Mouse (Mus musculus) neural tube, embryonic 13.5 days (tissue): ENCODE measurements at regions not wholly inside any gene's neighbourhood (a gene's known extent, or its start where the extent isn't known, plus 50 kb on each side); places are given as distances from the start of the nearest gene placed in this dataset.

Experiments
- ATAC-seq: fragments of 200-750 bp; cut with Nextera tagmentation; 2 replicates; pipeline ENCODE4 v1.8.0; 2017; ENCODE audit warnings: low read depth, mild to moderate bottlenecking, moderate TSS enrichment, moderate library complexity
- H3K27ac ChIP-seq: fragments of 300-500 bp; sonication (generic); replicated peaks from 2 replicates; pipeline ENCODE4 v1.5.1; 2015; ENCODE audit warnings: moderate library complexity, mild to moderate bottlenecking, inconsistent platforms
- H3K27me3 ChIP-seq: fragments of 300-500 bp; sonication (generic); 2 replicates; pipeline ENCODE4 v1.6.1; 2015; ENCODE audit warnings: mild to moderate bottlenecking, inconsistent platforms
- H3K36me3 ChIP-seq: fragments of 300-500 bp; sonication (generic); 2 replicates; pipeline ENCODE4 v1.6.1; 2015; ENCODE audit warnings: mild to moderate bottlenecking, inconsistent platforms
- H3K4me1 ChIP-seq: fragments of 300-500 bp; sonication (generic); replicated peaks from 2 replicates; pipeline ENCODE4 v1.6.1; 2015; ENCODE audit warnings: inconsistent platforms
- H3K4me2 ChIP-seq: fragments of 300-500 bp; sonication (generic); 2 replicates; pipeline ENCODE4 v1.6.1; 2015; ENCODE audit warnings: inconsistent platforms, mild to moderate bottlenecking, moderate library complexity
- H3K4me3 ChIP-seq: fragments of 300-500 bp; sonication (generic); 2 replicates; pipeline ENCODE4 v1.5.1; 2015; ENCODE audit warnings: mild to moderate bottlenecking, inconsistent platforms
- H3K9ac ChIP-seq: fragments of 300-500 bp; sonication (generic); 2 replicates; pipeline ENCODE4 v1.6.1; 2015; ENCODE audit warnings: moderate library complexity, mild to moderate bottlenecking, inconsistent platforms
- H3K9me3 ChIP-seq: fragments of 300-500 bp; sonication (generic); 2 replicates; pipeline ENCODE4 v1.6.1; 2016; ENCODE audit warnings: inconsistent platforms
- WGBS: fragments of 180-500 bp; shearing (Covaris S2); methylation state at CpG from one replicate; pipeline ENCODE4 v1.1.7; 2015; 5-methylcytosine and 5-hydroxymethylcytosine counted together

DNA sequence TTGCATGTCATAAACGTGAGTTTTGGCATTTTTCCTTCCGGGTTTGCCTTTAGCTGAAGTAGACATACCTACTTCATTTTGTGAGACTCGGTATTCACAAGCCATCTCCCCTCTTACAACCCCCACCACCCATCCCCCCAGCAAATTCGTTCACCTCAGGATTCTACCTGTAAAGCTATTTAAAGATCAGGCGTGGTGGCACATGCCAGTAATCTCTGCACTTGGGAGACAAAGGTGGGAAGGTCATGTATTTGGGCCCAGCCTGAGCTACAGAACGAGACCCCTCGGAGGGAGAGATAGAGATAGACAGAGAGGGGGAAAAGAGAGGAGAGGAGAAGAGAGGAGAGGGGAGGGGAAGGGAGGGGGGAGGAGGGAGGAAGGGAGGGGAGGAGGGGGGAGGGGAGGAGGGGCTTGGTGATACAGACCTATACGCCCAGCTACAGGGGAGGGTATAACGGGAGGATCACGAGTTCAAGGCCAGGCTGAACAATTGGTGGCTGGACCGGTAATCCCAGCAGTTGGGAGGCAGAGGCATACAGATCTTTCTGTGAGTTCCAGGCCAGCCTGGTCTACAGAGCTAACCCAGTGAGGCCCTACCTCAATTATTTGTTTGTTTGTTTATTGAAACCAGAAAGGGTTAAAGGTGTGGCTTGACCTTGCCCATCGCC, 83.9 kb upstream of the Tbx3 start:
- Histone ChIP-seq H3K9ac (no peak overlapping the region), H3K27me3 (no peaks in the 10 kb centered on the region), H3K4me2 (no peak overlapping the region), H3K4me1 (no peaks in the 10 kb centered on the region), H3K27ac (no peak overlapping the region), H3K4me3 (no peak overlapping the region), H3K9me3 (no peaks in the 10 kb centered on the region), H3K36me3 (no peaks in the 10 kb centered on the region)
- ATAC-seq = no peak
- 85% methylated on average over 12 of the region's 12 CpGs for WGBS

DNA sequence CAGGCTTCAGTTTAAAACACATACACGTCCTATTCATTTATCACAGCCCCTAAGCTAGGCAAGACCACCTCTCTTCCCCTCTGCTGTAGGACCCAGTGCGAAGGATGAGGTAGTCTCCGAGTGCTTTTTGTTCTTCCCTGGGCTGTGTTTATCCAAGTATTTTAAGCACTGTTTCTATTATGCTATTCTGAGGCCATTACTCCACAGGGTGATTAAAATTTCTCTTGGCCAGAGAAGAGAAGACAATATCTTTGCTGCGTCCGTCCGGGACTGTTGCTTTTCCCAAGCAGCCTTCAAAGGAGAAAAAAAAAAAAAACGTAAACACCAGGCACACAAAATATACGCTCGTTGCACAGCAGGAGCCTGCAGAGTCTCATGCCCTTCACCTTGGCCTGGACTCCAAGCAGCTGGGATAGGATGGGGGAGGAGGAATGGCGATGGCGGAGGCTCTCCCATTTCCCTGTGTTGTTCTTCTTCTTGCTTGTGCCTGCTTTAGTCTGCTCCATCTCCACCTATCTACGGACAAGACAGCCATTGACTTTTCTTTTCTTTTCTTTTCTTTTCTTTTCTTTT, 83.1 kb upstream of the Tbx3 start:
- Histone ChIP-seq H3K9me3 (no peaks in the 10 kb centered on the region), H3K4me1 (no peaks in the 10 kb centered on the region), H3K4me2 (no peak overlapping the region), H3K27me3 (no peaks in the 10 kb centered on the region), H3K4me3 (no peak overlapping the region), H3K9ac (no peak overlapping the region), H3K36me3 (no peaks in the 10 kb centered on the region), H3K27ac (no peak overlapping the region)
- ATAC-seq = no peak
- WGBS = 52% methylated on average over 12 of the region's 12 CpGs

DNA sequence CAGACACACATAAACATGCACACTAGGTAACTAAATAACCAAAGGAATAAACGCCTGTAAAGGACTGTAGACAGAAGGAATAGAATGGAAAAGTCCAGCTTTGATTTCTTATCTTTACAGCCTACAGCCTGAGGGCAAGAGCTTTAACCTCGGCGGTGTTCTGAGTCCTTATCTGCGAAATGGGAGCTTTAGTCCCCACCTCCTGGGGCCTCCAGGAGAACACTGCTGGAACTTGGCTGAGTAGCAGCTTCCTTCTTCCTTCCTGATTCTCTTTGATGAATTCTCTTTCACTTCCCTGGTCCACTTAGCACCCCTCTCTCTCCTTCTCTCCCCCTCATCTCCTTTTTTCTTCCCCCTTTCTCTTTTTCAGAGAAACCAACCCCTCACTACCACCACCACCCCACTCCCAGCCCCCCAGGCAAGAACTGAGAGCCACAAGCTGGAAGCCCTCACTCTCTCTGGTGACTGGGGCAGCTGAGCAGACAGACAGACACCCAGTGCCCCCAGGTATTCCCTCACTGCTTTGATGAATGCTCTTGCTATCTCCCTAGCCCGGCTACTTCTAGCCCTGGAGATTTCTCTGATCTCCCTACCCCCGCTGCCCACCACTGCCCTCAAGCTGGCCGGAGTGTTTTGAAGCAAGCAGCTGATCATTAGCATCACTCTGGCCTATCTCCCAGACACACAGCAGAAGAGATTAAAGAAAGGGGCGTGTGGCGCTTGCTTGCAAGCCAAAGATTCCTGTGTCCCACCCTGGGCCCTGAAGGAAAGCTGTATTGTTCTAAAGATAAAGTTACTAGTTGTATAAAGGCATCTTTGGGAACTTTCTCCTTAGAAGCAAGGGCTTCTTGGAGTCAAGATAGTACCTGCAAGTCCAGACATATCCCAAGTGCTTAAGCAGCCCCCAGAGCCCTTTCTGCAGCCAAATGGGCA, 81.9 kb upstream of the Tbx3 start:
- 33% methylated on average over 9 of the region's 9 CpGs for WGBS
- H3K4me2 ChIP-seq = no peak overlapping the region

DNA sequence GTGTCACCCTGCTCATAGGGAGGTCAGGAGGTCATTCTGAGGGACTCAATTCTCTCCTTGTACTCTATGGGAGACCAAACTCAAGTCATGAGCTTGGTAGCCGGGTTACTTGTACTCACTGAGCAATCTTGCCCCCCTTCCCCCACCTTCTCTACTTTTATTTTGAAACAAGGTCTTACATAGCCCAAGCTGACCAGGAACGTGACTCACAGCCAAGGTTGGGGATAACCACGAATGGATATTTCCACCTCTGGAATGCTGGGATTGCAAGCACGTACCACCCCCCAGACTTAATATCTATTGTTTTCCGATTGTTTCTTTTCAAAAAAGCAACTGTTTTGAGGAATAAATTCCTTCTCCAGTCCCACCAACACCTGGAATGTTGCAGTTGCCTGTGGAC, 79.2 kb upstream of the Tbx3 start:
- Histone ChIP-seq H3K9me3 (no peaks in the 10 kb centered on the region), H3K4me2 (no peak overlapping the region), H3K4me3 (no peak overlapping the region), H3K27ac (no peak overlapping the region), H3K4me1 (no peaks in the 10 kb centered on the region), H3K9ac (no peak overlapping the region), H3K36me3 (no peaks in the 10 kb centered on the region), H3K27me3 (no peaks in the 10 kb centered on the region)
- no peak for ATAC-seq
- 85% methylated on average over 5 of the region's 5 CpGs for WGBS

More for the DNA sequence above, 81.9 kb upstream of the Tbx3 start:
- H3K27ac ChIP-seq = no peak overlapping the region
- H3K4me1 ChIP-seq = no peaks in the 10 kb centered on the region
- no peak overlapping the region for H3K9ac ChIP-seq
- H3K36me3 ChIP-seq = no peaks in the 10 kb centered on the region
- no peaks in the 10 kb centered on the region for H3K27me3 ChIP-seq
- ATAC-seq = no peak
- H3K4me3 ChIP-seq = no peak overlapping the region
- H3K9me3 ChIP-seq = no peaks in the 10 kb centered on the region

DNA sequence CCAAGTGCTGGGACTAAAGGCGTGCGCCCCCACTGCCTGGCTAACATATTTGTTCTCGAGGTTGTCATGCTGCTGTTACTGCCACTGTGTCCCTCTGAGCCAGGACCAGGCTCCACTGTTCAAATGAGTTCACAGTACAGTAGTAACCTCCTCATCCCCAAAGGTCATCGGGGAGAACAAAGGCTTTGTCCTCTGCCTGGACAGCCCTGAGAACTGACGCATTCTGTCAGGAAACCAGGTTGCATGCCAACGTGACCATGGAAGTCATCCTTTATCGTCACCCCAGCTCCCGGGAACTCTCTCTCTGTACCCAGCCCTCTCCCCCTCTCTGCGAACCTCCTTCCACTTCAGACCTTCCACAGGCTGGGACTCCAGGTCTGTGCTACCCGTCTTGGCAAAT, 77.6 kb upstream of the Tbx3 start:
- H3K36me3 ChIP-seq = no peaks in the 10 kb centered on the region
- WGBS = 82% methylated on average over 10 of the region's 10 CpGs
- no peaks in the 10 kb centered on the region for H3K4me1 ChIP-seq
- H3K9me3 ChIP-seq = no peaks in the 10 kb centered on the region
- ATAC-seq = no peak
- H3K4me2 ChIP-seq = no peak overlapping the region
- no peaks in the 10 kb centered on the region for H3K27me3 ChIP-seq
- no peak overlapping the region for H3K4me3 ChIP-seq
- no peak overlapping the region for H3K9ac ChIP-seq
- no peak overlapping the region for H3K27ac ChIP-seq

DNA sequence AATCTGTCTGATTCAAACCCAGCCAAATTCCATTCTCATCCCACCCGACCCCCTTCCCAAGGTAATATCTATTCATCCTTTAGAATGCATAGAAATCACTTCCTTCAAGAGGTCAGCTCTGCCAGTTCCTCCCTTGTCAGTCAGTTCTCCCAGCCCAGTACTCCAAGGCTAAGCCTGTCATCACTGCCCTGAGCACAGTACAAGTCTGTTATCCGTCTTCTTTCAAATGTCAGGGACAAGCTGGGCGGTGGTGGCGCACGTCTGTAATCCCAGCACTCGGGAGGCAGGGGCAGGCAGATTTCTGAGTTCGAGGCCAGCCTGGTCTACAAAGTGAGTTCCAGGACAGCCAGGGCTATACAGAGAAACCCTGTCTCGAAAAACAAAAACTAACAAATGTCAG, 75.9 kb upstream of the Tbx3 start:
- ATAC-seq = no peak
- no peaks in the 10 kb centered on the region for H3K27me3 ChIP-seq
- no peak overlapping the region for H3K9ac ChIP-seq
- no peak overlapping the region for H3K27ac ChIP-seq
- WGBS = 87% methylated on average over 8 of the region's 8 CpGs
- no peaks in the 10 kb centered on the region for H3K4me1 ChIP-seq
- no peaks in the 10 kb centered on the region for H3K9me3 ChIP-seq
- H3K4me2 ChIP-seq = no peak overlapping the region
- no peak overlapping the region for H3K4me3 ChIP-seq
- H3K36me3 ChIP-seq = no peaks in the 10 kb centered on the region

DNA sequence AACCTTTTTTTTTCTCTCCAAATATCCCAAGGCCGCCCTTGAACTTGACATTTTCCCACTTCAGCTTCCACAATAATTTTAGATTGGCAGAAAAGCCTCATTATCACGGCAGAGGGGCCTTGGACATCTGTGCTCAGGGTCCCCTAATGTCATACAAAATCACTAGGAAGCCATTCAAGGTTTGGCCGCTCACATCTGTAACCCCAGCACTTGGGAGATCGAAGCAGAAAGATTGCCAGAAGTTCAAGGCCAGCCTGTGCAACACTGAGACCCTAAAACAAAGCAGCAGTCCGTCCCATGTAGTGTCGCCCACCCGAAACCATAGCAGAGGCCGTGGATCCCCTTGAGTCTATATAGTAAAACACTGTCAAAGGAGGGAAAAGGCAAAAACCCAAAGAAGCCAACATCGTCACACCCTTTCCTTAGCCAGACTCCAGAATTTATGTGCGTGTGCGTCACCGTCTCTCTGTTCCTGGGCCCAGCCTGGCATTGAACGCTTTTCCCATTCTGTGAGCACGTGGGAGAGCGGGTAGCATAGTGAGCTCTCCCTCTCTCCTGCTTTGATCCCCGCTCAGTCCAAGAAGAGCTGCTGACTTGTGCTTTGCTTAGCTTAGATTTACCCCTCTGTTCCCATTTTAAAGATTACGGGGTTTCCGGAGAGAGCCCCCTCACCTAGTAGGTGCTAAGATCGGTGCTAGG, 74.0 kb upstream of the Tbx3 start:
- H3K36me3 ChIP-seq = no peaks in the 10 kb centered on the region
- H3K9ac ChIP-seq = no peak overlapping the region
- H3K27me3 ChIP-seq = no peaks in the 10 kb centered on the region
- ATAC-seq = no peak
- no peaks in the 10 kb centered on the region for H3K9me3 ChIP-seq
- no peak overlapping the region for H3K27ac ChIP-seq
- 80% methylated on average over 19 of the region's 19 CpGs for WGBS
- no peaks in the 10 kb centered on the region for H3K4me1 ChIP-seq
- no peak overlapping the region for H3K4me3 ChIP-seq
- H3K4me2 ChIP-seq = no peak overlapping the region

DNA sequence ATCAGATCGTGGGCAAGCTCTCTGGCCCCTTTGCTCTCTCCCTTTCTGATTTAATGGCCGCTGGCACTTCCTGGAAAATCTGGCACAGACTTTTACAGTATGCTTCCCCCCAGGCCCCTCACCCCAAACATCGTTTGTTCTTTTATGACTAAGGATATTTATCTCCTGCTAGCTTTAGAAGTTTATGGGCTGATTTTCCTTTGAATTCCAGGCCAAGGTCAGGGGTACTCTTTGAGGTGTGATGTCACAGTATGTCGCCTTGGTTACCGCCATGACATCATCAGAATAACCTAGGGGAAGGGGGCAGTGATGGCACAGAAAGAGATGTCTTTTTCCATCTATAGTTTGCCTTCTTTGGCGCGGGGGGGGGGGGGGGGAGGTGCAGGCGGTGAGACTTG, 73.5 kb upstream of the Tbx3 start:
- no peak for ATAC-seq
- Histone ChIP-seq H3K4me1 (no peaks in the 10 kb centered on the region), H3K9me3 (no peaks in the 10 kb centered on the region), H3K27ac (no peak overlapping the region), H3K36me3 (no peaks in the 10 kb centered on the region), H3K4me2 (no peak overlapping the region), H3K4me3 (no peak overlapping the region), H3K9ac (no peak overlapping the region), H3K27me3 (no peaks in the 10 kb centered on the region)
- 76% methylated on average over 8 of the region's 8 CpGs for WGBS

DNA sequence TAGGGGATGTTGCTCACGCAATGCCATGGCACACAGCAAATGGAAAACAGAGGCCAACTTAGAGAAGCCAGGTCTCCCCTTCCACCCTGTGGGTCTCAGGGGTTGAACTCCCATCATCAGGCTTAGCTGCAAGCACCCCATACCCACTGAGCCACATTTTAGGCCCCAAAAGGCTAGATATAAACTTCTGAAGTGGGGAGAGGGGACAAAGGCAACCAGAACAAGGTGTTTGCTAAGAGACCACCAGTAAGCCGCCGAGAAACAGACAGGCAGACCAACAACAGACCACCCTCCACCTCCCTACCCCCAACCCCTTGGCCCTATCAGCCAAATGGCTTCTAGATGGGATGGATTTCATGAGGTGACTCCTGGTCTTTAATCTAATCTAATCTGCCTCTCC, 72.9 kb upstream of the Tbx3 start:
- 74% methylated on average over 3 of the region's 3 CpGs for WGBS
- ATAC-seq = no peak

DNA sequence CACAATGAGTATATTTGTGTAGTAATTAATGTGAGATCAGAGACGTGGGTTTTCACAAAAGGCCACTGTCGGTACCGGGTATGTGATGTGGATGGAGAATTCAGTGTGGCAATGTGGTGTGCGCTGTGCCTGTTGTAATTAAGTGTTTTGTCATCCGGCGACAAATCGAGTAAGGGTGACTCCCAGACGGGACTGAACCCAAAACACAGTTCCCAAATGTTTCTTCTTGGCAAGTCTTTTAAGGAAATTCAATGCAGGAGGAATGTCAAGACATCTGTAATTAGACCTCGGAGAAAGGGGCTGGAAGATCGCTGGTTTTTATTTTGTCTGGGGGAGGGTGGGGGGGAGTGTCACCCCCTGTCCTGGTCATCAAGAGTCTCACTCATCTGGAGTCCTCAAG, 72.3 kb upstream of the Tbx3 start:
- Histone ChIP-seq H3K36me3 (no peaks in the 10 kb centered on the region), H3K9me3 (no peaks in the 10 kb centered on the region), H3K27me3 (no peaks in the 10 kb centered on the region), H3K27ac (no peak overlapping the region), H3K9ac (no peak overlapping the region), H3K4me1 (no peaks in the 10 kb centered on the region), H3K4me2 (no peak overlapping the region), H3K4me3 (no peak overlapping the region)
- ATAC-seq = no peak
- 71% methylated on average over 10 of the region's 10 CpGs for WGBS

More for the DNA sequence above, 72.9 kb upstream of the Tbx3 start:
- no peaks in the 10 kb centered on the region for H3K27me3 ChIP-seq
- no peak overlapping the region for H3K27ac ChIP-seq
- no peaks in the 10 kb centered on the region for H3K36me3 ChIP-seq
- H3K4me3 ChIP-seq = no peak overlapping the region
- H3K9me3 ChIP-seq = no peaks in the 10 kb centered on the region
- no peaks in the 10 kb centered on the region for H3K4me1 ChIP-seq
- H3K9ac ChIP-seq = no peak overlapping the region
- H3K4me2 ChIP-seq = no peak overlapping the region

DNA sequence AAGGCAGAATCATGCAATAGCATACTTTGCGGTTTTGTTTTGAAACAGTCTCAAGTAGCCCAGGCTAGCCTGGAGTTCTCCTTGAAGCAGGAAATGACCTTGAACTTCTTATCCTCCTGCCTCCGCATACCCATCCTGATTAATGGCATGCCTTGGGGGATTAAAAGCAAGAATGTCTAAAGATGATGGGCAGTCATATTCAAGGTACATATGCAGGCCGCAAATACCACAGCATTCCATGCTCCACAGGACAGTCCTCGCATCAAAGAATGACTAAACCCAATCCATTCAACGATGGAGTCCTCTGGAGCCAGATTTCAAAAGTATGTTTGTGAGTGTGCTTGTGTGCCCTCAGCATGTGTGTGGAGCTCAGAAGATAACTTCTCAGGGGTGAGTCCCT, 69.1 kb upstream of the Tbx3 start:
- no peaks in the 10 kb centered on the region for H3K36me3 ChIP-seq
- no peaks in the 10 kb centered on the region for H3K9me3 ChIP-seq
- H3K27me3 ChIP-seq = no peaks in the 10 kb centered on the region
- no peak for ATAC-seq
- H3K27ac ChIP-seq = no peak overlapping the region
- peaks cover 9% of the 10 kb centered on the region; the same call in 1 of the 2 replicates for H3K4me1 ChIP-seq
- WGBS = 91% methylated on average over 5 of the region's 5 CpGs
- H3K9ac ChIP-seq = no peak overlapping the region
- no peak overlapping the region for H3K4me3 ChIP-seq
- no peak overlapping the region for H3K4me2 ChIP-seq

DNA sequence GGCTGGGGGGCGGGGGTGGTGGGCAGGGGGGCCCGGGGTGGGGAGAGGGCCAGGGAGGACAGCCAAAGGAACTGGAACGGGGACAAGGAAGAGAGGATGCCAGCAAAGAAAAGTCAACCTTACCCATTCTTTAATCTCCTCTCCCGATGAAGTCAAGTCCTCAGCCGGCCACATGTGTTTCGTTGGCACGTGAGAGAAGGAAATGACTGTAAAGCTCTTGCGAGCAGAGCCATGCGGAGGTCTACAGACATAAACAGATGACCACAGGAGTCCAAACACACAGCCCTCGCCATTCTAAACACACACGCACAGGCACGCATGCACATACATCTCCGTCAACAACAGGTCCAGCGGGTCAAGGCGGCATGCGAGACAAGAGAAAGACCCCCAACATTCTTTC, 68.5 kb upstream of the Tbx3 start:
- 74% methylated on average over 16 of the region's 16 CpGs for WGBS

More for the DNA sequence above, 68.5 kb upstream of the Tbx3 start:
- Histone ChIP-seq H3K9me3 (no peaks in the 10 kb centered on the region), H3K4me3 (no peak overlapping the region), H3K4me1 (peaks cover 9% of the 10 kb centered on the region; the same call in 1 of the 2 replicates), H3K27me3 (no peaks in the 10 kb centered on the region), H3K36me3 (no peaks in the 10 kb centered on the region), H3K4me2 (no peak overlapping the region), H3K27ac (no peak overlapping the region), H3K9ac (no peak overlapping the region)
- ATAC-seq = no peak
